Comparison of ENCODE assay signal across 8 mouse cellular contexts in genomic region chr13:37992638-37993371, GRCm38 (mm10). TPM values are rescaled to one million over a fixed set of nuclear protein-coding genes. Genes with fewer than 3 reads are reported as not detected.
A peak's percentile ranks its signal among the peaks of the same experiment; 100 is the strongest.
DNase-seq lines count a peak whose midpoint lies in the region; ATAC-seq and TF ChIP-seq lines count a peak whose summit lies in the region.

No protein-coding gene starts in this region.

- ATAC-seq in heart, embryonic 11.5 days (replicated peaks; ENCODE audit: insufficient number of reproducible peaks, low FRiP score, low TSS enrichment) = no peak
- no peak for ATAC-seq in forebrain, postnatal 0 days
- no peak for ATAC-seq in liver, embryonic 13.5 days (ENCODE audit: low read depth)

- no peaks in the 10 kb centered on the region for H3K27me3 ChIP-seq in heart, embryonic 11.5 days (ENCODE audit: control insufficient read depth, insufficient read depth, low read length)
- no peaks in the 10 kb centered on the region for H3K27me3 ChIP-seq in MEL (ENCODE audit: control insufficient read depth in 1 of 2, insufficient read depth in 2 of 2, low read length in 2 of 2)
- no peaks in the 10 kb centered on the region for H3K27me3 ChIP-seq in forebrain, postnatal 0 days (ENCODE audit: insufficient read depth, low read length)
- H3K27me3 ChIP-seq in liver, embryonic 13.5 days = no peaks in the 10 kb centered on the region; the same call in 1 of the 2 replicates
- no peaks in the 10 kb centered on the region for H3K27me3 ChIP-seq in small intestine, adult 2 months (ENCODE audit: control insufficient read depth, insufficient read depth, low read length)

- DNase-seq in heart, postnatal 14 days = no peak
- DNase-seq in MEL (ENCODE audit: low read depth, low spot score) = peak; percentile 69
- DNase-seq in forebrain, postnatal 0 days = no peak
- no peak for DNase-seq in liver, embryonic 13.5 days
- DNase-seq in layer of hippocampus, postnatal 36 days = no peak
- no peak for DNase-seq in left cerebral cortex, postnatal 36 days (ENCODE audit: low spot score in 2 of 2)

- no peak for TF ChIP-seq CTCF in MEL (IDR thresholded peaks at IDR 0.05 in 2 of 3, conservative IDR thresholded peaks at IDR 0.05 in 1 of 3; ENCODE audit: control insufficient read depth in 1 of 3, insufficient read depth in 1 of 3, low read depth in 2 of 3, low read length in 3 of 3, poor library complexity in 1 of 3, severe bottlenecking in 1 of 3)
- no peak for TF ChIP-seq CTCF in forebrain, postnatal 0 days (IDR thresholded peaks at IDR 0.05; ENCODE audit: low read depth)
- no peak for TF ChIP-seq CTCF in small intestine, adult 2 months (IDR thresholded peaks at IDR 0.05; ENCODE audit: extremely low read depth, insufficient read length, insufficient replicate concordance, low read depth, low read length)

- WGBS in heart, embryonic 11.5 days (ENCODE audit: insufficient replicate concordance) = 15% methylated on average over 10 of the region's 10 CpGs
- WGBS in forebrain, postnatal 0 days = 9% methylated on average over 10 of the region's 10 CpGs
- WGBS in liver, embryonic 13.5 days (ENCODE audit: insufficient replicate concordance) = 7% methylated on average over 10 of the region's 10 CpGs
- 12% methylated on average over 10 of the region's 10 CpGs for WGBS in small intestine, adult 2 months

- H3K4me2 ChIP-seq in heart, embryonic 11.5 days = peak overlapping the region; percentile 86
- peak overlapping the region; percentile 62 for H3K4me2 ChIP-seq in forebrain, postnatal 0 days (ENCODE audit: low read depth)
- peak overlapping the region; percentile 80 for H3K4me2 ChIP-seq in liver, embryonic 13.5 days

- H3K4me1 ChIP-seq in heart, embryonic 11.5 days (ENCODE audit: control insufficient read depth, insufficient read depth, low read length) = peaks cover 5% of the 10 kb centered on the region; the same call in 1 of the 2 replicates
- H3K4me1 ChIP-seq in MEL (ENCODE audit: control insufficient read depth in 1 of 2, insufficient read depth in 2 of 2, low read length in 2 of 2) = peaks cover 2 to 5% of the 10 kb centered on the region in 2 experiments; a peak in 3 of 4 replicates
- H3K4me1 ChIP-seq in forebrain, postnatal 0 days (ENCODE audit: insufficient read depth) = peaks cover 6% of the 10 kb centered on the region; the same call in 1 of the 2 replicates
- peaks cover 39% of the 10 kb centered on the region for H3K4me1 ChIP-seq in liver, embryonic 13.5 days (replicated peaks)
- no peaks in the 10 kb centered on the region for H3K4me1 ChIP-seq in small intestine, adult 2 months (ENCODE audit: control insufficient read depth, insufficient read depth, insufficient read length, low read length)

- peak overlapping the region; percentile 93 for H3K27ac ChIP-seq in heart, embryonic 11.5 days (ENCODE audit: low read depth, low read length)
- peak overlapping the region; percentile 49 for H3K27ac ChIP-seq in MEL (ENCODE audit: control insufficient read depth, low read depth, low read length)
- H3K27ac ChIP-seq in forebrain, postnatal 0 days (ENCODE audit: low read depth, low read length) = no peak overlapping the region; the same call in 1 of the 2 replicates
- H3K27ac ChIP-seq in liver, embryonic 13.5 days = peak overlapping the region; percentile 94
- no peak overlapping the region for H3K27ac ChIP-seq in small intestine, adult 2 months (ENCODE audit: insufficient read depth, low read depth, low read length)

- TF ChIP-seq RAD21 in MEL (IDR thresholded peaks at IDR 0.05; ENCODE audit: low read depth, low read length) = no peak

- no peak for TF ChIP-seq POLR2A in MEL (IDR thresholded peaks at IDR 0.05; ENCODE audit: control insufficient read depth in 1 of 2, insufficient read depth in 1 of 2, low read depth in 1 of 2, low read length in 2 of 2, poor library complexity in 1 of 2)
- no peak for TF ChIP-seq POLR2A in small intestine, adult 2 months (IDR thresholded peaks at IDR 0.05; ENCODE audit: low read depth, low read length)

- no peak for TF ChIP-seq EP300 in MEL (IDR thresholded peaks at IDR 0.05; ENCODE audit: low read depth in 1 of 2, low read length in 2 of 2)

- H3K79me2 ChIP-seq in MEL (ENCODE audit: control insufficient read depth, insufficient read depth, low read length, poor library complexity) = peaks cover 35% of the 10 kb centered on the region

- intact Hi-C loops in heart, postnatal 14 days (cut with DNase I) = no loop called here
- intact Hi-C loops in left cerebral cortex, postnatal 36 days (cut with DNase I) = loop anchor here (2.0 kb wide), 1 partner anchor 44 kb away; the partner anchor contains the start of genes Cage1 and Riok1

- H3K9me3 ChIP-seq in heart, embryonic 11.5 days (replicated peaks; ENCODE audit: control insufficient read depth, low read length) = no peaks in the 10 kb centered on the region
- H3K9me3 ChIP-seq in MEL (replicated peaks; ENCODE audit: insufficient read depth, low read length) = no peaks in the 10 kb centered on the region
- no peaks in the 10 kb centered on the region for H3K9me3 ChIP-seq in forebrain, postnatal 0 days (ENCODE audit: low read length)
- no peaks in the 10 kb centered on the region for H3K9me3 ChIP-seq in liver, embryonic 13.5 days (replicated peaks)

- H3K4me3 ChIP-seq in heart, embryonic 11.5 days (ENCODE audit: low read depth, low read length) = peak overlapping the region; percentile 95
- H3K4me3 ChIP-seq in MEL (ENCODE audit: control insufficient read depth in 1 of 2, insufficient read depth in 1 of 2, low read depth in 2 of 2, low read length in 2 of 2) = peak overlapping the region; percentile 91 to 98
- H3K4me3 ChIP-seq in forebrain, postnatal 0 days (ENCODE audit: low read depth, low read length) = peak overlapping the region; percentile 99
- H3K4me3 ChIP-seq in liver, embryonic 13.5 days (replicated peaks) = peak overlapping the region; percentile 99
- H3K4me3 ChIP-seq in small intestine, adult 2 months (ENCODE audit: low read depth, low read length) = peak overlapping the region; percentile 49

- H3K9ac ChIP-seq in heart, embryonic 11.5 days (ENCODE audit: low read depth, low read length) = peak overlapping the region; percentile 97
- H3K9ac ChIP-seq in MEL (ENCODE audit: control insufficient read depth, low read depth, low read length, poor library complexity, severe bottlenecking) = peak overlapping the region; percentile 90
- peak overlapping the region; percentile 96 for H3K9ac ChIP-seq in forebrain, postnatal 0 days
- H3K9ac ChIP-seq in liver, embryonic 13.5 days = peak overlapping the region; percentile 100

- H3K36me3 ChIP-seq in heart, embryonic 11.5 days (ENCODE audit: control insufficient read depth, insufficient read depth, low read length) = peaks cover 14% of the 10 kb centered on the region
- H3K36me3 ChIP-seq in MEL (ENCODE audit: control insufficient read depth in 1 of 2, insufficient read depth in 2 of 2, low read length in 2 of 2) = peaks cover 19 to 30% of the 10 kb centered on the region in 2 experiments
- peaks cover 33% of the 10 kb centered on the region for H3K36me3 ChIP-seq in forebrain, postnatal 0 days (ENCODE audit: insufficient read depth)
- H3K36me3 ChIP-seq in liver, embryonic 13.5 days = peaks cover 40% of the 10 kb centered on the region
- peaks cover 27% of the 10 kb centered on the region for H3K36me3 ChIP-seq in small intestine, adult 2 months (ENCODE audit: control insufficient read depth, insufficient read depth, low read length)

TF ChIP-seq in MEL, 35 proteins besides CTCF, POLR2A, EP300 and RAD21 (continues in another document):
- no peak for TF ChIP-seq ELF1 (IDR thresholded peaks at IDR 0.05; ENCODE audit: low read depth, low read length)
- TF ChIP-seq USF2 (IDR thresholded peaks at IDR 0.05; ENCODE audit: borderline replicate concordance in 1 of 2, insufficient read depth in 1 of 2, low read depth in 1 of 2, low read length in 2 of 2) = no peak

RNA-seq across cellular contexts. Expression of gene Ssr1, which starts 1.2 kb away (rescaled TPM):
- polyA plus RNA-seq in heart, embryonic 11.5 days (2014; fragmentation: Nextera tagmentation; extraction: Ambion mirVana) = 100 and 126 TPM in 2 replicates
- 10 to 100 TPM; 46.5 to 52.1 TPM for total RNA-seq in heart, postnatal 14 days (2021)
- 76.7 and 77.2 TPM in 2 replicates for total RNA-seq in MEL (2012; rRNA removed)
- 100 to 1,000 TPM in 1 of 2 experiments, 10 to 100 TPM in 1; 30.9 to 104 TPM for polyA plus RNA-seq in MEL (2012; ENCODE audit: insufficient read depth in 1 of 2, insufficient read length in 2 of 2, low read depth in 1 of 2, low replicate concordance in 2 of 2, missing spikeins in 1 of 2)
- total RNA-seq in forebrain, postnatal 0 days (2014; rRNA removed) = 36.4 and 48.8 TPM in 2 replicates
- 71.1 and 75.6 TPM in 2 replicates for polyA plus RNA-seq in forebrain, postnatal 0 days (2015; fragmentation: Nextera tagmentation; extraction: Ambion mirVana)
- polyA plus RNA-seq in liver, embryonic 13.5 days (2015; fragmentation: Nextera tagmentation; extraction: Ambion mirVana) = 93.6 and 119 TPM in 2 replicates
- 1.8 and 3.0 TPM in 2 replicates for polyA plus RNA-seq in small intestine, adult 2 months (2012; rRNA removed)
- 10 to 100 TPM; 91.1 to 92.7 TPM for total RNA-seq in layer of hippocampus, postnatal 36 days (2021)
- 10 to 100 TPM; 79.5 to 88.5 TPM for total RNA-seq in left cerebral cortex, postnatal 36 days (2021)

RNA-seq across cellular contexts. Expression of gene Riok1, which starts 44.0 kb away (rescaled TPM):
- 33.2 and 36.1 TPM in 2 replicates for polyA plus RNA-seq in heart, embryonic 11.5 days (2014; fragmentation: Nextera tagmentation; extraction: Ambion mirVana)
- total RNA-seq in heart, postnatal 14 days (2021) = 10 to 100 TPM; 11.7 to 14.2 TPM
- 37.6 and 43.7 TPM in 2 replicates for total RNA-seq in MEL (2012; rRNA removed)
- 10 to 100 TPM in 1 of 2 experiments, not detected in 1; 40.5 TPM for polyA plus RNA-seq in MEL (2012; ENCODE audit: insufficient read depth in 1 of 2, insufficient read length in 2 of 2, low read depth in 1 of 2, low replicate concordance in 2 of 2, missing spikeins in 1 of 2)
- 43.7 and 53.4 TPM in 2 replicates for total RNA-seq in forebrain, postnatal 0 days (2014; rRNA removed)
- polyA plus RNA-seq in forebrain, postnatal 0 days (2015; fragmentation: Nextera tagmentation; extraction: Ambion mirVana) = 27.9 and 37.8 TPM in 2 replicates
- polyA plus RNA-seq in liver, embryonic 13.5 days (2015; fragmentation: Nextera tagmentation; extraction: Ambion mirVana) = 26.2 and 30.0 TPM in 2 replicates
- 3.0 and 7.3 TPM in 2 replicates for polyA plus RNA-seq in small intestine, adult 2 months (2012; rRNA removed)
- 10 to 100 TPM; 24.4 to 31.5 TPM for total RNA-seq in layer of hippocampus, postnatal 36 days (2021)
- total RNA-seq in left cerebral cortex, postnatal 36 days (2021) = 10 to 100 TPM; 22.9 to 32.0 TPM

RNA-seq across cellular contexts. Expression of gene Cage1, which starts 44.1 kb away (rescaled TPM):
- 0.94 and 1.2 TPM in 2 replicates for polyA plus RNA-seq in heart, embryonic 11.5 days (2014; fragmentation: Nextera tagmentation; extraction: Ambion mirVana)
- 1 to 10 TPM; 1.3 to 1.4 TPM for total RNA-seq in heart, postnatal 14 days (2021)
- total RNA-seq in MEL (2012; rRNA removed) = 1.0 and 1.1 TPM in 2 replicates
- under 1 TPM in 1 of 2 experiments, not detected in 1; 0.78 TPM for polyA plus RNA-seq in MEL (2012; ENCODE audit: insufficient read depth in 1 of 2, insufficient read length in 2 of 2, low read depth in 1 of 2, low replicate concordance in 2 of 2, missing spikeins in 1 of 2)
- total RNA-seq in forebrain, postnatal 0 days (2014; rRNA removed) = 3.2 and 5.7 TPM in 2 replicates
- polyA plus RNA-seq in forebrain, postnatal 0 days (2015; fragmentation: Nextera tagmentation; extraction: Ambion mirVana) = 2.2 and 3.0 TPM in 2 replicates
- polyA plus RNA-seq in liver, embryonic 13.5 days (2015; fragmentation: Nextera tagmentation; extraction: Ambion mirVana) = 0.50 and 0.60 TPM in 2 replicates
- polyA plus RNA-seq in small intestine, adult 2 months (2012; rRNA removed) = 0.04 TPM in 1 of 2 replicates, not detected in the other
- 1 to 10 TPM; 4.8 to 5.2 TPM for total RNA-seq in layer of hippocampus, postnatal 36 days (2021)
- 1 to 10 TPM; 5.9 to 6.0 TPM for total RNA-seq in left cerebral cortex, postnatal 36 days (2021)

Comparison
In these comparisons a context has a peak if more than half of its experiments do, and no peak if none do; other contexts are left out.
1. H3K27ac ChIP-seq: peak in heart, embryonic 11.5 days (single experiment), MEL (single experiment) and liver, embryonic 13.5 days (single experiment); none in forebrain, postnatal 0 days (single experiment) and small intestine, adult 2 months (single experiment).
2. H3K4me3 ChIP-seq: peak in every context shown above with its lines; median percentile 99 in forebrain, postnatal 0 days; 99 in liver, embryonic 13.5 days; 95 in heart, embryonic 11.5 days; 94 in MEL; 49 in small intestine, adult 2 months.
3. Peak in every context shown above with its lines, with median percentiles within 50 percentile points of each other: H3K4me2 ChIP-seq and H3K9ac ChIP-seq.